Mouse (Mus musculus) spleen, adult 18-20 months (tissue): Measurements from ENCODE around the gene Msh4.

Source experiments
- DNase-seq, 2 experiments: peaks; one replicate each; pipeline ENCODE4 v3.0.0; 2022; ENCODE audit warnings: mixed read lengths in 2 of 2

The Msh4 gene

GRCm38 (mm10) chr3:153906136-153906871 lies at the start of gene Msh4:
Gene Msh4, minus strand, starts transcription at chr3:153906138.
- no peak for DNase-seq

DNA sequence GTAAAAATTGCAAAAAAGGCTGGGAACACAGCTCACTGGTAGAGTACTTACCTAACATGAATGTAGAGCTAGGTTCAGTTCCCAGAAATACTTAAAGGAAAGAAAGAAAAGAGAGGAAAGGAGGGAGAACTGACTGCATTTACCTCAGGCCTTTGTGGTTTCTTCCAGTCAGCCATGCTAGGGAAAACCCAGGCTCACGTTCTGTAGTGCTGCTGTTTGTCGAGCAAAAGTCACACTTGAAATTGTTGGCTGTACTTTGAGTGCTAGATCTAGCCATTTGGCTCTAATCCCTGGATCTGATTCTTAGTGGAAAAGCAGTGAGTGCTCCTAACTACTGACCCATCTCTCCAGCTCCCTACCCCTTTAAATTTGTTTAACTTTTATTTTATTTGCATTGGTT lies 42.2 kb upstream of the Msh4 start:
- no peak for DNase-seq

- no peak for DNase-seq
Observed at GRCm38 (mm10) chr3:153947271-153947670, 41.3 kb upstream of the Msh4 start.

- DNase-seq, result peak; percentile 99
Observed at GRCm38 (mm10) chr3:153944335-153944990, 38.5 kb upstream of the Msh4 start, which contains the start of gene Acadm. Gene Acadm, minus strand, starts transcription at chr3:153944632.

GRCm38 (mm10) chr3:153943901-153944334 lies 38.0 kb upstream of the Msh4 start:
- no peak for DNase-seq

GRCm38 (mm10) chr3:153943003-153943640 lies 37.2 kb upstream of the Msh4 start:
- DNase-seq, result no peak

GRCm38 (mm10) chr3:153941613-153942012 lies 35.7 kb upstream of the Msh4 start:
- no peak for DNase-seq

GRCm38 (mm10) chr3:153940486-153940885 lies 34.5 kb upstream of the Msh4 start:
- DNase-seq, result no peak

GRCm38 (mm10) chr3:153940021-153940420 lies 34.1 kb upstream of the Msh4 start:
- DNase-seq, result no peak

DNA sequence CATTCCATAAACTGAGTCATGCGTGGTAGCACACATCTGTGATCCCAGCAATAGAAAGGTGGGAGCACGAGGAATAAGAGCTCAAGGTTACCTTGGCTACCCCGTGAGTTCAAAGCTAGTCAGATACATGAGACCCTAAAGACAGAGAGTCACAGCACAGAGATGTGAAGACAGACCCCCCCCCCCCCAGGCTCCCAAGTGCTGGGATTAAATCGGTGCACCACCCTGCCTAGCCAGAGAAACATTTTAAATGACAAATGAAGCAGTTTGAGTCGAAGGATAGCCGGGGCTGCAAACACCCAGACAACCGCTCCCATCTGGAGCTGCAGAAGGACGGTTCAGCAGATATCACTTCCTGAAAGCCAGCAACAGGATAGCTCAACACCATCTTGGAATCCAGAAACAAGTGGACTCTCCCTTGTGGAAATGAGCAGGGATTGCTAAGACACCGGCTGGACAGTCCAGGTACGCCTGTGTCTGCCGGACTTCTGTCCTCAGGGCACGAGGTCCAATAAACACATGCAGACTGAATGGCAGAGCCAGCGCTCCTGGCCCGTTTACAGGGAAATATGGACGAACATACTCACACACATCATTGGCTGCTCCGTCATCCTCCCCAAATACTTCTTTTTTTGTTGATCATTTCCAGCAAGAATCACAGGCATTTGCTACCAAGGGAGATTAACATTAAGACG lies 31.3 kb upstream of the Msh4 start:
- no peak for DNase-seq

DNA sequence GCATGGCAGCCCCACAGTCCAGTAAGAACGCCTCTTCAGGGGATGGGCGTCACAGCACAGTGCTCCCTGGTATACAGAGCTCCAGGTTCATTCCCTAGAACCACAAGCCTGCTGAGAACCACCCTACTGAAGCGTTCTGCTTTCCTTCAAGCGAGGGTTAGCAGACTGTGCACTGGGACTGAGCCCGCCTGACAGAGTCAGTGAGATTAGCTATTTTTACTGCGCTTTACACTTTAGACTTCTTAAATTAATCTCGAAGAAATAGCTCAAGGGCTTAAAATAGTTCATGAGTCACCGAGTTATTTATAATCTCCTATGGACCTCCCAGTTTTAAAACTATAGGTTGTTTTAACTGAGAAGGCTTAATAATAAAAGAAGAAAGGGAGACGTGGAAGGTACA lies 29.9 kb upstream of the Msh4 start:
- no peak for DNase-seq

- no peak for DNase-seq
Observed at GRCm38 (mm10) chr3:153932461-153932860, 26.5 kb upstream of the Msh4 start.

DNA sequence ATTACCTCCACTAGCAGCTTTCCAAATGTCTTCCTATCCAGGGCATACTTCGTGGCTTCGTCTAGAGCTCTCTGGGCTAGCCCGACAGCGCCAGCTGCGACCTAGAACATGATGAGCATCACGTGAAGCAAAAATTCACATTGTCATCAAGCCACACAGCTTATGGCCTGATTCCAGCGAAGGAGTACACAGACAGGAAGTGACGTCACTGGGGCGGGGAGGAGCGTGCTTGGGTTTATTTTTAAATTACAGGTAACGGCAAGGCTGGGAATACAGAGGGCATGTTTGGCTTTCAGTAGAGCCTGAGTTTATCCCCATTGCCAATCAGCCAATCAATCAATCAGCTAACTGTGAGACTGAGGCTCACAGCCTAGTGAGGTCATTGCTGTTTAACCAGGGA lies 23.6 kb upstream of the Msh4 start:
- no peak for DNase-seq

DNA sequence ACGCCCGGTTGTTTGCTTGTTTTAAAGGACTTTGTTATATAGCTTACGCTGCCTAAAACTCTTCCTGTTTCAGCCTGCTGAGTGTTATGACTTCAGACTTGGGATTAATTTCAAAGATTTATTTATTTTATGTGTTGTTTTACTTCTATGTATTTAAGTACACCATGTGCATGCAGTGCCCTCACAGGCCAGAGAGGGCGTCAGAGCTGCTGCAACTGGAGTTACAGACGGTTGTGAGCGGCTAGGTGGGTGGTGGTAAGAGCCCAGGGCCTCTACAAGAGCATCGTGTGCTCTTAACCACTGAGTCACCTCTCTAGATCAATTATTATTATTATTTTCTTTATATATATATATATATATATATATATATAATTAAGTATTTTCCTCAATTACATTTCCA lies 20.4 kb upstream of the Msh4 start:
- DNase-seq, result no peak

DNA sequence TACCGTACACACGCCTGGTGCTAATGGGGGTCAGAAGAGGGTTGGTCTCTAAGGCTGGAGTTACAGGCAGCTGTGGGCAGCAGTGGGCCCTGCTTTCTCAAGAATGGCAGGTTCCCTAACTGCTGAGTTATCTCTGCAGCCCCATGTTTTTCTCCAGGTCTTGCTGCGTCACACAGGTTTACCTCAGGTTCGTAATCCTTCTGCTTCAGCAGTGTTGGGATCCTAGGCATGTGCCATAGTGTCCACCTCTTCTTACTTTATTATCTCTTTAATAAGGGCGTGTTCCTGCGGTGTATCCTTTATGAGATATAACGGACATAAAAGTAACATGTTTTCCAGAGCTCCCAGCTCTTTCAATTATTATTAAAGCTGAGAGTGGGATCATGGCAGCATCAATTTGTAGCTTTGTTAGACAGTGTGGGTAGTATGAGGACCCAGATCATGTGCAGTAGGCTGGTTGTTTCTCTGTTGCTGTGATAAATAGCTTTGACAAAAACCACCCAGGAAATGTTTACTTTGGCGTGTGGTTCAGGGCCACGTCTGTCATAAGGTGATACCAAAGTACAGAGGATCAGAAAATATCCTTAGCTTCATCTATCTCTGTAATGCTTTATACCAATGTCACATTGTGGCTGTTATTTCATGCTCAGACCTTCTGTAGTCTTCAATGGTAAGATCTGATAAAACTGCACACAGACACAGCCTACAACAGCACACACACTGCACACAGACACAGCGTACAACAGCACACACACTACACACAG lies 15.4 kb upstream of the Msh4 start:
- DNase-seq, result no peak

- DNase-seq, result no peak
Observed at GRCm38 (mm10) chr3:153917200-153917599, 11.3 kb upstream of the Msh4 start.

GRCm38 (mm10) chr3:153913510-153914243 lies 7.7 kb upstream of the Msh4 start:
- DNase-seq, result no peak

DNA sequence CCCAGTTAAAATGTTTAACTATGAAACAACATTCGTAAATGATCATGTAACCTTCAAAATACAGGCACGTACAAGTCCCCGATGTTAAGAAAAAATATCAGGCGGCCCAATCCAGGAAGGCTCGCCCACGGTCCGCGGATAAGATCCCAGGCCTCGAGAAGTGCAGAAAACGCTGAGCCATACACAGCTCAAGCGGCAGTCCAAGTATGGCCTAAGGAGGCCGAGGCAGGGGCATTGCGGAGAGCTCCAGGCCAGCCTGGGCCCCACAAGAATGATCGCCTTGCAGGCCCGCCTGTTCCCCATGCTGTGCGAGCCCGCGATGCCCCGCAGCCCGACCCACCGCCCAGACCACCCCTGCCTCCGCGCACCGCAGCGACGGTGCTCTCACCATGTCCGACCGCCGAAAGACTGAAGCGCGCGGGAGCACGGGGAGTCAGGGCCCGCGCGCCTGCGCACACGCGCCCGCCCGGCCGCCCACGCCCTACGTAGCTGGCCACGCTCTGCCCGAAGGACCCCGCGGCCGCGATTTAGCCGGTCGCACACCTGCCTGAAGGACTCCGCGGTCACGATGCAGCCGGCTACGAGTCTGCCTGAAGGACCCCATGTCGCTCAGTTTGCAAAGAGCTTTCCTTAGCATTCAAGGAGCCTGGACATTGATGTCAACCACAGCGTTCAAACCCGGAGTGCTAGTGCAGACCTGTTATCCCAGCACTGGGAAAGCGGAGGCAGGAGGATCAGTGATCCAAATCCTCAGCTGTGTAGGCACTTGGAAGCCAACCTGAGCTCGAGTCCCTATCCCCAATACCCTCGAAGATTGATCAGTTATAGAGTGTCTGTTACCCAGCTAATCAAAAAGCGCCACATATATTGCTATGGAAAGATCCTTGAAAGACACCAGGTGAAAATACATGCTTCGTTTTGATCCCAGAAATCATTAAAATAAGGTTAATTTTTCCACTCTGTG lies 6.9 kb upstream of the Msh4 start, which contains the start of gene Rabggtb:
Gene Rabggtb, minus strand, starts transcription at position 464 of the 964 bp plus-strand sequence.
- DNase-seq, result peak; percentile 90 to 95

- DNase-seq, result no peak
Observed at GRCm38 (mm10) chr3:153911882-153912440, 6.0 kb upstream of the Msh4 start.
